Mouse (Mus musculus) neural tube, embryonic 13.5 days (tissue): Measurements from ENCODE around the gene Cux2. TPM values are rescaled to one million over a fixed set of nuclear protein-coding genes. Genes with fewer than 3 reads are reported as not detected.

Source experiments
- ATAC-seq: fragments of 200-750 bp; cut with Nextera tagmentation; 2 replicates; pipeline ENCODE4 v1.8.0; 2017; ENCODE audit warnings: low read depth, mild to moderate bottlenecking, moderate TSS enrichment, moderate library complexity
- H3K27ac ChIP-seq: fragments of 300-500 bp; sonication (generic); replicated peaks from 2 replicates; pipeline ENCODE4 v1.5.1; 2015; ENCODE audit warnings: moderate library complexity, mild to moderate bottlenecking, inconsistent platforms
- H3K27me3 ChIP-seq: fragments of 300-500 bp; sonication (generic); 2 replicates; pipeline ENCODE4 v1.6.1; 2015; ENCODE audit warnings: mild to moderate bottlenecking, inconsistent platforms
- H3K36me3 ChIP-seq: fragments of 300-500 bp; sonication (generic); 2 replicates; pipeline ENCODE4 v1.6.1; 2015; ENCODE audit warnings: mild to moderate bottlenecking, inconsistent platforms
- H3K4me1 ChIP-seq: fragments of 300-500 bp; sonication (generic); replicated peaks from 2 replicates; pipeline ENCODE4 v1.6.1; 2015; ENCODE audit warnings: inconsistent platforms
- H3K4me2 ChIP-seq: fragments of 300-500 bp; sonication (generic); 2 replicates; pipeline ENCODE4 v1.6.1; 2015; ENCODE audit warnings: inconsistent platforms, mild to moderate bottlenecking, moderate library complexity
- H3K4me3 ChIP-seq: fragments of 300-500 bp; sonication (generic); 2 replicates; pipeline ENCODE4 v1.5.1; 2015; ENCODE audit warnings: mild to moderate bottlenecking, inconsistent platforms
- H3K9ac ChIP-seq: fragments of 300-500 bp; sonication (generic); 2 replicates; pipeline ENCODE4 v1.6.1; 2015; ENCODE audit warnings: moderate library complexity, mild to moderate bottlenecking, inconsistent platforms
- H3K9me3 ChIP-seq: fragments of 300-500 bp; sonication (generic); 2 replicates; pipeline ENCODE4 v1.6.1; 2016; ENCODE audit warnings: inconsistent platforms
- WGBS: fragments of 180-500 bp; shearing (Covaris S2); methylation state at CpG from one replicate; pipeline ENCODE4 v1.1.7; 2015; 5-methylcytosine and 5-hydroxymethylcytosine counted together
- microRNA-seq: library from miRNA; unstranded; fragments of <30 nt; microRNA quantifications from one replicate; pipeline ENCODE4, GENCODE M21; 2016
- polyA plus RNA-seq: library from polyadenylated mRNA; unstranded; fragments of >200 nt; fragmentation: Nextera tagmentation; extraction: Ambion mirVana; gene quantifications from 2 replicates; pipeline ENCODE4 v1.2.1, GENCODE M21; 2015

Gene Cux2
- polyA plus RNA-seq, 1 experiment from 2014 or later: 28.5 TPM

- Histone ChIP-seq H3K36me3 (peaks cover 58% of the 10 kb centered on the region), H3K4me2 (no peak overlapping the region), H3K9me3 (no peaks in the 10 kb centered on the region), H3K4me1 (peaks cover 10% of the 10 kb centered on the region; the same call in 1 of the 2 replicates), H3K4me3 (no peak overlapping the region), H3K27ac (peak overlapping the region; percentile 61), H3K27me3 (no peaks in the 10 kb centered on the region), H3K9ac (no peak overlapping the region)
- ATAC-seq: no peak; the same call in 1 of the 2 replicates
- WGBS: 71% methylated on average over 3 of the region's 3 CpGs
Observed at GRCm38 (mm10) chr5:121807186-121807585, 242.7 kb downstream of the Cux2 start.

Small RNA genes lying within 50 kb of the gene (microRNA-seq; reads per million reads assigned to microRNA genes)
- gene Mir7031: 0.44 reads per million

Other genes starting within 250 kb of the Cux2 start
- gene Sh2b3, start 212.5 kb downstream of the Cux2 start, polyA plus RNA-seq: 6.9 and 7.7 TPM in 2 replicates
- gene Pheta1, start 201.1 kb downstream of the Cux2 start, polyA plus RNA-seq: 41.1 and 41.5 TPM in 2 replicates
- 2.9 and 7.2 TPM in 2 replicates for gene Myl2, start 50.8 kb upstream of the Cux2 start, polyA plus RNA-seq
- 0.46 and 0.69 TPM in 2 replicates for gene Ccdc63, start 90.7 kb upstream of the Cux2 start, polyA plus RNA-seq
- gene Ppp1cc, start 108.2 kb upstream of the Cux2 start, polyA plus RNA-seq: 209 and 226 TPM in 2 replicates
- 2.1 and 2.2 TPM in 2 replicates for gene Hvcn1, start 156.7 kb upstream of the Cux2 start, polyA plus RNA-seq
- gene Tctn1, start 214.4 kb upstream of the Cux2 start, polyA plus RNA-seq: 4.1 and 4.8 TPM in 2 replicates
- 8.5 and 8.6 TPM in 2 replicates for gene Pptc7, start 234.3 kb upstream of the Cux2 start, polyA plus RNA-seq